Comparison of ENCODE assay signal across 8 mouse cellular contexts in the genomic region with DNA sequence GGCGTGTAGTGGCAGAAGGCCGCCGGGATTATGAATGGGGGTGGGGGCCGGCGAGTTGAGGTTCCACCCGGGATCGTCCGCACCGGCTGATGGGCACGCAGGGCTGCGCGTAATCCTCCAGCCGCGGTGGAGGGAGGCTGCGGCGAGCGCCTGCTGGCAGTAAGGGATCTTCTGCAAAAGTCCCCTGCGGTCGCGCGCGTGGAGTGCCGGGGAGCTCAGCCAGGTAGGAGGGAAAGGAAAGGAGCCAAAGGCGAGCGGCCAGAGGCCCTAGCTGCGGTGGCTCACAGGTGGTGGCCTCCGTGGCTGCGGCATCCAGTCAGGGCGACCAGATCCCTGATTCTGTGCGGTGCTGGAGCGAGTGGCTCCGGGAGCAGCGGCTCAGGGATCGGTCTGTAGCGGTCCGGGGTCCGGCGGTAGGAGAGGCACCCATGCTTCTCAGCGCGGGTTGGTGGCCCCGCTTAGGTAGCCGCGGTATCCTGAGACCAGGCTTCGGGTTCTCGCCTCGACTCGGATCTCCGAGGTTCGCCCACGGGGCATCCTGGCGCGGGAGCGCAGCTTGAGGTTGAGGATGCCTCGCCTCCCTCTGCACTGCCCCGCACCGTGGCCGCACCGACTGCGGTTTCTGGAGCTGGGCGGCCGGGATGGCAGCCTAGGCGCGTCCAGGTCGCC. TPM values are rescaled to one million over a fixed set of nuclear protein-coding genes. Genes with fewer than 3 reads are reported as not detected.
A peak's percentile ranks its signal among the peaks of the same experiment; 100 is the strongest.
DNase-seq lines count a peak whose midpoint lies in the region; ATAC-seq and TF ChIP-seq lines count a peak whose summit lies in the region.

No protein-coding gene starts in this region.

- H3K27ac ChIP-seq in heart, embryonic 15.5 days: no peak overlapping the region
- H3K27ac ChIP-seq in cerebellum, adult 2 months (ENCODE audit: insufficient read depth, low read length): peak overlapping the region; percentile 98
- no peak overlapping the region for H3K27ac ChIP-seq in forebrain, embryonic 16.5 days (ENCODE audit: low read length)
- H3K27ac ChIP-seq in liver, postnatal 0 days (ENCODE audit: low read depth): no peak overlapping the region

- peak; percentile 63 for TF ChIP-seq POLR2A in cerebellum, adult 2 months (IDR thresholded peaks at IDR 0.05; ENCODE audit: borderline replicate concordance, insufficient read depth, low read length)

- no peaks in the 10 kb centered on the region for H3K36me3 ChIP-seq in heart, embryonic 15.5 days
- H3K36me3 ChIP-seq in forebrain, embryonic 16.5 days (ENCODE audit: control insufficient read depth, insufficient read depth): no peaks in the 10 kb centered on the region
- no peaks in the 10 kb centered on the region for H3K36me3 ChIP-seq in liver, postnatal 0 days (replicated peaks; ENCODE audit: insufficient read depth, low read length)

- H3K4me3 ChIP-seq in heart, embryonic 15.5 days: peak overlapping the region; percentile 60
- peak overlapping the region; percentile 83 for H3K4me3 ChIP-seq in cerebellum, adult 2 months (replicated peaks; ENCODE audit: insufficient read depth, low read depth, low read length)
- peak overlapping the region; percentile 60 for H3K4me3 ChIP-seq in forebrain, embryonic 16.5 days (replicated peaks; ENCODE audit: low read length)
- H3K4me3 ChIP-seq in liver, postnatal 0 days (ENCODE audit: low read depth, low read length): peak overlapping the region; percentile 40

- no peak for TF ChIP-seq CTCF in cerebellum, adult 2 months (IDR thresholded peaks at IDR 0.05; ENCODE audit: borderline replicate concordance, insufficient read depth, low read depth, low read length)
- no peak for TF ChIP-seq CTCF in liver, postnatal 0 days (IDR thresholded peaks at IDR 0.05; ENCODE audit: low read depth)

- no peak; the same call in 1 of the 2 replicates for ATAC-seq in heart, embryonic 15.5 days (replicated peaks; ENCODE audit: insufficient number of reproducible peaks, insufficient read depth, low FRiP score, low read depth)
- peak; percentile 85 for ATAC-seq in forebrain, embryonic 16.5 days
- ATAC-seq in liver, postnatal 0 days: no peak

- H3K9me3 ChIP-seq in heart, embryonic 15.5 days (replicated peaks): no peaks in the 10 kb centered on the region
- no peaks in the 10 kb centered on the region for H3K9me3 ChIP-seq in forebrain, embryonic 16.5 days (ENCODE audit: control insufficient read depth, low read length)
- no peaks in the 10 kb centered on the region for H3K9me3 ChIP-seq in liver, postnatal 0 days (ENCODE audit: low read length)

- peak overlapping the region; percentile 58 for H3K9ac ChIP-seq in heart, embryonic 15.5 days
- peak overlapping the region; percentile 55 for H3K9ac ChIP-seq in forebrain, embryonic 16.5 days (replicated peaks; ENCODE audit: low read depth, low read length)
- H3K9ac ChIP-seq in liver, postnatal 0 days (replicated peaks): no peak overlapping the region

- no peak for DNase-seq in heart, adult 8-10 months (ENCODE audit: low spot score)
- peak; percentile 86 to 88 for DNase-seq in cerebellum, adult 2 months
- DNase-seq in kidney, postnatal 10 days: peak; percentile 17
- DNase-seq in liver, postnatal 0 days: peak; percentile 14
- DNase-seq in right cerebral cortex, postnatal 25 days: peak; percentile 71
- no peak for DNase-seq in ovary, postnatal 14 days (ENCODE audit: low spot score)

- under 1% methylated on average over 64 of the region's 64 CpGs for WGBS in heart, embryonic 15.5 days
- WGBS in cerebellum, adult 2 months: under 1% methylated on average over 64 of the region's 64 CpGs
- WGBS in forebrain, embryonic 16.5 days: under 1% methylated on average over 64 of the region's 64 CpGs
- 2% methylated on average over 64 of the region's 64 CpGs for WGBS in liver, postnatal 0 days (ENCODE audit: insufficient replicate concordance)

- H3K4me2 ChIP-seq in heart, embryonic 15.5 days: peak overlapping the region; percentile 98
- H3K4me2 ChIP-seq in forebrain, embryonic 16.5 days (ENCODE audit: low read length): peak overlapping the region; percentile 86
- H3K4me2 ChIP-seq in liver, postnatal 0 days (ENCODE audit: low read depth, low read length): peak overlapping the region; percentile 71

- H3K27me3 ChIP-seq in heart, embryonic 15.5 days: peaks cover 34% of the 10 kb centered on the region
- H3K27me3 ChIP-seq in cerebellum, adult 2 months (ENCODE audit: control insufficient read depth, insufficient read depth, low read length): no peaks in the 10 kb centered on the region
- H3K27me3 ChIP-seq in forebrain, embryonic 16.5 days (replicated peaks; ENCODE audit: control insufficient read depth, insufficient read depth, low read length): peaks cover 8% of the 10 kb centered on the region
- peaks cover 18% of the 10 kb centered on the region for H3K27me3 ChIP-seq in liver, postnatal 0 days (ENCODE audit: insufficient read depth, low read length)

- TF ChIP-seq EP300 in liver, postnatal 0 days (IDR thresholded peaks at IDR 0.05; ENCODE audit: low read depth): no peak

- H3K4me1 ChIP-seq in heart, embryonic 15.5 days (replicated peaks): peaks cover 14% of the 10 kb centered on the region
- peaks cover 5% of the 10 kb centered on the region; the same call in 1 of the 2 replicates for H3K4me1 ChIP-seq in cerebellum, adult 2 months (ENCODE audit: control insufficient read depth, insufficient read depth, low read length)
- peaks cover 7% of the 10 kb centered on the region; the same call in 1 of the 2 replicates for H3K4me1 ChIP-seq in forebrain, embryonic 16.5 days (replicated peaks; ENCODE audit: control insufficient read depth, insufficient read depth, low read length)
- H3K4me1 ChIP-seq in liver, postnatal 0 days (ENCODE audit: insufficient read depth): peaks cover 5% of the 10 kb centered on the region

RNA-seq across cellular contexts. Expression of a gene that starts 0.4 kb away (rescaled TPM):
- polyA plus RNA-seq in heart, embryonic 15.5 days (2015; fragmentation: Nextera tagmentation; extraction: Ambion mirVana): 24.6 and 27.4 TPM in 2 replicates
- total RNA-seq in heart, adult 8-10 months (2022): 10 to 100 TPM; 19.7 to 32.0 (median 21.1) TPM
- polyA plus RNA-seq in cerebellum, adult 2 months (2012; rRNA removed): 78.9 and 82.6 TPM in 2 replicates
- 29.3 and 32.1 TPM in 2 replicates for polyA plus RNA-seq in forebrain, embryonic 16.5 days (2015; fragmentation: Nextera tagmentation; extraction: Ambion mirVana)
- polyA plus RNA-seq in liver, postnatal 0 days (2015; fragmentation: Nextera tagmentation; extraction: Ambion mirVana): 3.4 and 3.7 TPM in 2 replicates

Comparison
In these comparisons a context has a peak if more than half of its experiments do, and no peak if none do; other contexts are left out.
1. DNase-seq: peak in cerebellum, adult 2 months (2 of 2), kidney, postnatal 10 days (single experiment), liver, postnatal 0 days (single experiment) and right cerebral cortex, postnatal 25 days (single experiment); none in heart, adult 8-10 months (single experiment) and ovary, postnatal 14 days (single experiment).
2. Peak in every context shown above with its lines, with median percentiles within 50 percentile points of each other: H3K4me2 ChIP-seq and H3K4me3 ChIP-seq.